28 mouse cellular contexts compared by ENCODE assay signal in the genomic region with DNA sequence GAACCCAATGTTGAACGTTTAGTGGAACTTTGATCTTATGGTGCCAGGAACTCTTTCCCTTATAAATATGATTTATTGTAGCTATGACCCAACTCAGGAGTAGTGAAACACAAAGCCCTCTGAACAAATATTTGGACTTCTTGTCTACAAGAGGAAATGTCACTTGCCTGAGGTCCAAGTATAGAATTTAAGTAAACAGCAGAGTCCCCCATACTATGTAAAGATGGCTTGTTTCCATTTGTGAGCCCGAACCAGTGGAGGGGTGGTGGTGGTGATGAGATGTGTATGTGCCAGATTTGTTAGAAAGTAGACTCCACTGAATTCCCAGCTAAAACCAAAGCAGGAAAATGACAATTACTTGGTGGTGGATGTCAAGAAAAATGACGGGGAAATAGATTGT.
"Had no signal": no experiment of that assay in that cellular context is flagged by ENCODE, and none has a peak within 500 bp of the region (broad histone marks: within the 10 kb centered on the region; RNA-seq: fewer than 3 reads in every experiment).

No protein-coding gene starts in this region.

- H3K4me2 ChIP-seq: embryonic facial prominence, embryonic 12.5 days; embryonic facial prominence, embryonic 13.5 days; embryonic facial prominence, embryonic 15.5 days; forebrain, embryonic 12.5 days; forebrain, embryonic 13.5 days; forebrain, embryonic 15.5 days had no signal

- ATAC-seq: forebrain, embryonic 13.5 days; forebrain, embryonic 14.5 days; forebrain, embryonic 15.5 days; forebrain, embryonic 16.5 days; forebrain, postnatal 0 days had no signal

- H3K27me3 ChIP-seq: embryonic facial prominence, embryonic 12.5 days; embryonic facial prominence, embryonic 13.5 days; embryonic facial prominence, embryonic 15.5 days; forebrain, embryonic 12.5 days; forebrain, embryonic 13.5 days; forebrain, embryonic 15.5 days had no signal

- H3K36me3 ChIP-seq: embryonic facial prominence, embryonic 10.5 days; embryonic facial prominence, embryonic 12.5 days; embryonic facial prominence, embryonic 13.5 days; embryonic facial prominence, embryonic 15.5 days; forebrain, embryonic 10.5 days; forebrain, embryonic 12.5 days; forebrain, embryonic 15.5 days had no signal

- H3K27ac ChIP-seq: embryonic facial prominence, embryonic 10.5 days; embryonic facial prominence, embryonic 12.5 days; embryonic facial prominence, embryonic 13.5 days; embryonic facial prominence, embryonic 15.5 days; forebrain, embryonic 10.5 days; forebrain, embryonic 12.5 days; forebrain, embryonic 13.5 days; forebrain, embryonic 15.5 days; gastrocnemius, adult 2 months had no signal

- DNase-seq: cerebellum, adult 2 months; cerebellum, adult 8-10 months; cerebellum, adult 9-10 months; cerebellum, adult 9-11 months; cerebellum, postnatal 10 days; cerebellum, postnatal 14 days; cerebellum, postnatal 25 days; cerebellum, postnatal 36 days; embryo, embryonic 11 days; forebrain, postnatal 0 days; gastrocnemius, adult 2 months; gastrocnemius, postnatal 10 days; gastrocnemius, postnatal 14 days; gastrocnemius, postnatal 25 days; gastrocnemius, postnatal 36 days; heart, adult 11 months; heart, adult 18-20 months had no signal

- H3K9ac ChIP-seq: embryonic facial prominence, embryonic 12.5 days; embryonic facial prominence, embryonic 13.5 days; embryonic facial prominence, embryonic 15.5 days; forebrain, embryonic 12.5 days; forebrain, embryonic 13.5 days; forebrain, embryonic 15.5 days; forebrain, postnatal 0 days had no signal

- H3K4me3 ChIP-seq: embryonic facial prominence, embryonic 10.5 days; embryonic facial prominence, embryonic 12.5 days; embryonic facial prominence, embryonic 13.5 days; embryonic facial prominence, embryonic 15.5 days; erythroblast, embryonic 14.5 days; forebrain, embryonic 10.5 days; forebrain, embryonic 12.5 days; forebrain, embryonic 13.5 days; forebrain, embryonic 15.5 days; gastrocnemius, adult 2 months had no signal

- H3K9me3 ChIP-seq: embryonic facial prominence, embryonic 10.5 days; embryonic facial prominence, embryonic 12.5 days; embryonic facial prominence, embryonic 13.5 days; embryonic facial prominence, embryonic 15.5 days; forebrain, embryonic 10.5 days; forebrain, embryonic 12.5 days; forebrain, embryonic 13.5 days; forebrain, embryonic 15.5 days had no signal
